Mouse (Mus musculus) testis, postnatal 10 days (tissue): ENCODE measurements around the gene Ddhd1.
A peak's percentile ranks its signal among the peaks of the same experiment; 100 is the strongest.
"Not testable (repeated sequence)": the region's sequence is repeated elsewhere in the genome, so short reads cannot be mapped to it uniquely, and the experiment has no call there.

Experiments
- DNase-seq: peaks from one replicate; pipeline ENCODE4 v3.0.0; 2021; ENCODE audit warnings: low spot score

Gene Ddhd1

GRCm38 (mm10) chr14:45580923-45581827 is 76.8 kb downstream of the Ddhd1 start:
- not testable (repeated sequence) for DNase-seq

DNA sequence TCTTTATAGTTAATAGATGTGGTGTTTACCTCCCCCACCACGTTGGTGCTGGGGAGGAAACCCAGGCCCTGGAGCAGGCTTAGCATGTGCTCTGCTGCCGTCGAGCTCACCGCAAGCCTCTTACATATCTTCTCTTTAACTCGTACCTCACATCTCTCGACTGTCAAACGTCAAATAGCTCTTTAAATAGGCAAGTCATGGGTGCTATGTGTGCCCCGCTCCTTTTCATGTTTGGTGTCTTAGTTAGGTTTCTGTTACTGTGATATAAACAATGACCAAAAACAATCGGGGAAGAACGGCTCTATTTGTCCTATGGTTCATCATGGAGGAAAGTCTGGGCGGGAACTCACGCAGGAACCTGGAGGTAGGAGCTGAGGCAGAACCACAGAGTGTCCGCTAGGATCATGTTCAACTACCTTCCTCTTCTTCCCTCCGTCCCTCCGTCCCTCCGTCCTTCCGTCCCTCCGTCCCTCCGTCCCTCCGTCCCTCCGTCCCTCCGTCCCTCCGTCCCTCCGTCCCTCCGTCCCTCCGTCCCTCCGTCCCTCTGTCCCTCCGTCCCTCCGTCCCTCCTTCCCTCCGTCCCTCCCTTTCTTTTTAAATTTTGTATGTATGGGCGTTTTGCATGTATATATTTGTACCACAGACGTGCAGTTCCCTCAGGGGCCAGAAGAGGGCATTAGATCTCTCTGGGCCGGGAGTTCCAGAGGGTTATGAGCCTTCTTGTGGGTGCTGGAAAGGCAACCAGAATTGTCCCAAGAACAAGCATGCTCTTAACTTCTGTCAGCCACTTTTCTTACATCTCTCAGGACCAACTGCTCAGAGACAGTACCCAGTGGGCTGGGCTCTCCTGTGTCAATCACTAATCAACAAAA is 91.6 kb downstream of the Ddhd1 start:
- peak; percentile 85 for DNase-seq

GRCm38 (mm10) chr14:45565216-45566065 is 92.5 kb downstream of the Ddhd1 start:
- peak; percentile 67 for DNase-seq

DNA sequence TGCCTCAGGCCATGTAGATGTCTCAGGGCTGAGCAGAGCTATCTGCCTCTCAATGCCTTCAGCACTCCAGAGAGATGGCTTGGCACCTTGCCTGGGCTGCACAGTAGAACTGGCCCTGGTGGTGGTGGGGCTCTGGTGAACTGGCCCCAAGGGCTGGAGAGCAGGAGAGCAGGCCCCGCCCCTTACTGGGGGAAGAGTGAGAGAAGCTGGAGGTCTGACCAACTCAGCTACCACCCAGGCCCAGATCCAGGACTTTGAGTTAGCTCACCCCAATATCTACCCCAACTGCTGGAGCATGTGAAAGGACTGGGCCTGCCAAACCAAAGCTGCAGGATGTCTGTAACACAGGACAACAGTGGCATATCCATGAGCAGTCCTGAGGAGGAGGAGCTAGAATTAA is 94.4 kb downstream of the Ddhd1 start:
- DNase-seq = peak; percentile 78

DNA sequence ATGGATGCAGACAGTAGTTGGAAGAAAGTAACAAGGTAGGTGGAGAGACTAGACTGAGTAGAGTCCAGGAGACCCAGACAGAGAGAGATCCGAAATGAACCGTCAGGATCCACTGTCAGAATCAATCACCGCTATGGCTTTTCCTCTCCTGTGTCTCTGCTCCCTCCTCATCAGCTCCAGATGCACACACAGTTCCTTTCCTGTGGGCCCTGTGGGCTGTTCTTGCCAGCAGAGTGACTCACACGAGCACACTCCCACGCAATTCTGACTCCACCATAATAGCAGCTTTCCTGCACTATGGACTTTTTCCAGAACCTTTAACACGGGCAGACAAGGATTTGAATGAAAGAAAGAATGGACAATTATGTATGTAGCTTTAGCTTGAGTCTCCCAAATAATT is 96.3 kb downstream of the Ddhd1 start:
- no peak for DNase-seq

DNA sequence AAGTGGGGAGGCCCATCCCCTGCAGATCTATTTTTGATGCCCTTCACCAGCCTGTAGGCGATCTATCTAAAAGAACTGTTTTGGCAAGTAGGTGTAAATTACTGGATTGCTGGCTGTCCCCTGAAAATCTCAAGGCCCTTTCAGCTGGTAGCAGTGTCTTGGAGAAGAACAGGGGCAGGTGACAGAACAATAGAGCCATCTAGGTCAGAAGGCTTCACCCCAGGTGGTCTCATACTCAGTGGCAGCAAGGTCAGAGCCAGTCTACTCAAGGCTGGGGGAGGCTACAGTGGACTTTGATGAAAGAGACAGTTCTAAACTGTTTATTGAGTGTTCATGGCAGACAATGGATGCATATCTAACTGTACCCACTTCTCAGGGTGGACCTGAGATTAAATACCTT is 98.9 kb downstream of the Ddhd1 start:
- no peak for DNase-seq

DNA sequence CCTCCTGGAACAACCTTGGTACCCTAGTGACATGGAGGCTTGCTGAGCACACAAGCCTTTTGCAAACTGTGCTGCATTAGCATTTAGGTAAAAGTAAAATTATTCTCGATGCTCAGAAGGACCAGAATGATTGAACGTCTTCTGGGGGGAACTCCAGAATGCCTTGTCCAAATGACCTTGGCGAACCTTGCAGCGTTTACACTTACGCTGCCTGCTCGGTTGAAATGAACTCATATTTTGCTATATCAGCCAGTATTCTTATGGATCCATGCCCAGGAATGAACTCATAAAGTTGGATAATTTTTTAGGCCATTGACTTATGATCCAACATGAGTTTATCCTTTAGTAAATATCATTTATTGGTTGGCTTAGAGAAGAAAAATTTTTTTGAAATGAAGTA is 103.6 kb downstream of the Ddhd1 start:
- DNase-seq = no peak

DNA sequence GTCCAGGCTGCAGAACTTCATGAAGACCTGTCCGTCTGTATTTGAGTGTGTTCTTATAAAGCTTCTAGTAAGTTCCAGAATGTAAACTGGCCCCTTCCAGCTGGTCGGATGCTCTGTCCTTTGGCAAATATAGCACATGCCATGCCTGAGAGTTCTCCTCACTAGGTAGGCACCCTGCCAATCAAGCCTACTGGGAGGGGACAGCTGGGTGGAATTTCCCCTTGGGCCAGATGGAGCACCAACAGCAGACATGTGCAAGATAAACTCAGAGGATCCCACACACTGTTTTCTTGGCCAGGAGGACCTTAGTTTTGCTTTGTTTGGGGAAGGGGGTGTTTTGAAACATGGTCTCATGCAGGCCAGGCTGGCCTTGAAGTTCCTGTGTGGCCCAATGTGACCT is 104.1 kb downstream of the Ddhd1 start:
- DNase-seq = peak; percentile 78

GRCm38 (mm10) chr14:45552431-45552830 is 105.5 kb downstream of the Ddhd1 start:
- no peak for DNase-seq

GRCm38 (mm10) chr14:45551121-45551768 is 106.7 kb downstream of the Ddhd1 start:
- peak; percentile 57 for DNase-seq

- DNase-seq = no peak
Observed at GRCm38 (mm10) chr14:45550010-45550647, 107.8 kb downstream of the Ddhd1 start.

GRCm38 (mm10) chr14:45548118-45548517 is 109.8 kb downstream of the Ddhd1 start:
- no peak for DNase-seq

DNA sequence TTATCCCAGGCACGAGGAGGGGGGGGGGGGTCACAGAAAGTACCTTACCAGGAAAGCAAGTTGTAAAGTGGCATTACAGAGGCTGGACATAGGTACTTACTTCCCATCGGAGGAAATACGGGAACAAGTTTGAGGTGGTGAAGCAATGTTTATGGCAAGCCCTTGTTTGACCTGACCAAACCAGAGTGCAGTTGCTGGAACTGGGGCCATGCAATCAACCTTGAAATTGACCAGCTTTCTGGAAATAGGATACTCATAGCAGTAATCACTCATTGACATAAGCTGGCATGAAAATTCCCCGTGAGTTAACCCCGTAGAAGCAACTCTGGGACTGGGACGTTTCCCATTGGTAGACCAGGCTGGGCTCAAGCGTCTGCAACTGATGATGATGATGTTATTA is 113.0 kb downstream of the Ddhd1 start:
- DNase-seq = no peak

GRCm38 (mm10) chr14:45544026-45544425 is 113.9 kb downstream of the Ddhd1 start:
- no peak for DNase-seq

- peak; percentile 86 for DNase-seq
Observed at GRCm38 (mm10) chr14:45539659-45540468, 118.1 kb downstream of the Ddhd1 start.
